Mouse (Mus musculus): Measurements from ENCODE around the gene Gps2.
"Not testable (repeated sequence)": the region's sequence is repeated elsewhere in the genome, so short reads cannot be mapped to it uniquely, and the experiment has no call there.

- TF ChIP-seq CTCF (IDR thresholded peaks at IDR 0.05; ENCODE audit: borderline replicate concordance, extremely low read depth, insufficient read depth, insufficient read length); POLR2A (IDR thresholded peaks at IDR 0.05; ENCODE audit: borderline replicate concordance, extremely low read depth, insufficient read depth, insufficient read length, poor library complexity, severe bottlenecking): not testable (repeated sequence)
Measured at GRCm38 (mm10) chr11:69916652-69917378, 3.1 kb downstream of the Gps2 start.
